Mouse (Mus musculus) lung, adult 2 months (tissue): ENCODE data around the gene Entpd8.

Experiments
- CTCF ChIP-seq: fragments of 200-500 bp; IDR thresholded peaks from 2 replicates; pipeline ENCODE4 v1.5.1; 2011; ENCODE audit warnings: mild to moderate bottlenecking, low read length, control low read depth; ENCODE audit not compliant: insufficient read depth
- POLR2A ChIP-seq: fragments of 200-500 bp; IDR thresholded peaks from 2 replicates; pipeline ENCODE4 v1.6.1; 2011; ENCODE audit warnings: low read depth, mild to moderate bottlenecking, control low read depth, low read length, borderline replicate concordance; ENCODE audit errors: extremely low read depth

GRCm38 (mm10) chr2:25109487-25109886 is 29.4 kb downstream of the Entpd8 start:
- TF ChIP-seq CTCF (no peak), POLR2A (no peak)
